Mouse (Mus musculus): ENCODE data around the gene Prdx5.
A peak's percentile ranks its signal among the peaks of the same experiment; 100 is the strongest.

DNA sequence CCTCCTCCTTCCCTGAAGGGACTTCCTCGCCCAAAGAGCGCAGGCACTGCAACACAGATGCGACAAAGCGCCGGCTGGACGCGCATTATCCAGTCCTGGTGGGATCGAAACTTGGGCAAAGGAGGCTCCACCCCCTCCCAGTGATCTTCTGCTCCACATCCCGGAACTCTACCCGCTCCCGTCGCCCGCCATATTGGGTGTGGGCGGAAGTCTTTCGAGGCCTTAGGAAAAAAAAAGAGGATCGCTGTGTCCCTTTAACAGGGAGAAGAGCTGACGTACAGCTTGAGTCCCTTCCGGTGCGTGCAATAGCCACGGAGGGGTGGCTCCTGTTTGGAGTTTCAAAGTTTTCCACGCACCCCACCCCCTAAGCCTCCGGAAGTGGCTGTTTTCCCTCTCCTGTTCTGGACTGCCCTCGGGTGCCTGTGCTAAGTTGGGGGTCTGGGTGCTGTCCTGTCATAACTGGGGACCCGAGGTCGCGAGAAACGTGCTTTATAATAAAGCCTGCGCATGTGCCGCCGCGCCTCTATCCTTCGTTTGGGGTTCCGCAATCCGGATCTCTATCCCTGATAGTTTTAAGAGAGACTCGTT lies 41.6 kb upstream of the Prdx5 start:
- TF ChIP-seq POLR2A (IDR thresholded peaks at IDR 0.05; ENCODE audit: borderline replicate concordance, extremely low read depth, insufficient read depth, insufficient read length, poor library complexity, severe bottlenecking) (peak; percentile 61; the same call in 1 of the 2 replicates), CTCF (IDR thresholded peaks at IDR 0.05; ENCODE audit: borderline replicate concordance, extremely low read depth, insufficient read depth, insufficient read length) (no peak)
